Mouse (Mus musculus) limb, embryonic 15.5 days (tissue): ENCODE measurements around the gene Epha6. TPM values are rescaled to one million over a fixed set of nuclear protein-coding genes. Genes with fewer than 3 reads are reported as not detected.

Experiments used
- ATAC-seq: fragments of 200-750 bp; cut with Nextera tagmentation; 2 replicates; pipeline ENCODE4 v1.8.0; 2017; ENCODE audit warnings: low read depth, moderate TSS enrichment; ENCODE audit not compliant: insufficient number of reproducible peaks, low FRiP score, low TSS enrichment
- H3K27ac ChIP-seq: fragments of 300-500 bp; sonication (generic); 2 replicates; pipeline ENCODE4 v1.5.1; 2015; ENCODE audit warnings: moderate library complexity, mild to moderate bottlenecking, inconsistent platforms
- H3K27me3 ChIP-seq: fragments of 300-500 bp; sonication (generic); 2 replicates; pipeline ENCODE4 v1.6.1; 2015; ENCODE audit warnings: inconsistent platforms
- H3K36me3 ChIP-seq: fragments of 300-500 bp; sonication (generic); 2 replicates; pipeline ENCODE4 v1.6.1; 2015; ENCODE audit warnings: inconsistent platforms
- H3K4me1 ChIP-seq: fragments of 300-500 bp; sonication (generic); 2 replicates; pipeline ENCODE4 v1.6.1; 2015; ENCODE audit warnings: inconsistent platforms
- H3K4me2 ChIP-seq: fragments of 300-500 bp; sonication (generic); 2 replicates; pipeline ENCODE4 v1.6.1; 2015; ENCODE audit warnings: mild to moderate bottlenecking, inconsistent platforms
- H3K4me3 ChIP-seq: fragments of 300-500 bp; sonication (generic); 2 replicates; pipeline ENCODE4 v1.5.1; 2015; ENCODE audit warnings: mild to moderate bottlenecking, inconsistent platforms
- H3K9ac ChIP-seq: fragments of 300-500 bp; sonication (generic); 2 replicates; pipeline ENCODE4 v1.6.1; 2015; ENCODE audit warnings: inconsistent platforms
- H3K9me3 ChIP-seq: fragments of 300-500 bp; sonication (generic); 2 replicates; pipeline ENCODE4 v1.6.1; 2016; ENCODE audit warnings: inconsistent platforms
- WGBS: fragments of 180-500 bp; shearing (Covaris S2); methylation state at CpG from one replicate; pipeline ENCODE4 v1.1.7; 2015; 5-methylcytosine and 5-hydroxymethylcytosine counted together
- polyA plus RNA-seq: library from polyadenylated mRNA; unstranded; fragments of >200 nt; fragmentation: Nextera tagmentation; extraction: Ambion mirVana; gene quantifications from 2 replicates; pipeline ENCODE4 v1.2.1, GENCODE M21; 2015

Epha6 gene
- polyA plus RNA-seq, 1 experiment from 2014 or later, result 0.54 TPM

GRCm38 (mm10) chr16:60095333-60095732 is 510.0 kb downstream of the Epha6 start:
- H3K27me3 ChIP-seq, result no peaks in the 10 kb centered on the region
- ATAC-seq, result no peak
- no peaks in the 10 kb centered on the region for H3K9me3 ChIP-seq
- H3K9ac ChIP-seq, result no peak overlapping the region
- WGBS, result 78% methylated on average over 1 of the region's 1 CpGs
- no peak overlapping the region for H3K4me2 ChIP-seq
- H3K36me3 ChIP-seq, result no peaks in the 10 kb centered on the region
- H3K27ac ChIP-seq, result no peak overlapping the region
- no peaks in the 10 kb centered on the region for H3K4me1 ChIP-seq
- no peak overlapping the region for H3K4me3 ChIP-seq

- Histone ChIP-seq H3K27me3 (no peaks in the 10 kb centered on the region), H3K4me3 (no peak overlapping the region), H3K4me2 (no peak overlapping the region), H3K27ac (no peak overlapping the region), H3K4me1 (no peaks in the 10 kb centered on the region), H3K36me3 (no peaks in the 10 kb centered on the region), H3K9ac (no peak overlapping the region), H3K9me3 (no peaks in the 10 kb centered on the region)
- no peak for ATAC-seq
- WGBS, result 87% methylated on average over 3 of the region's 3 CpGs
Measured at GRCm38 (mm10) chr16:60086976-60087375, 518.4 kb downstream of the Epha6 start.

- Histone ChIP-seq H3K27ac (no peak overlapping the region), H3K27me3 (no peaks in the 10 kb centered on the region), H3K4me2 (no peak overlapping the region), H3K9ac (no peak overlapping the region), H3K4me3 (no peak overlapping the region), H3K36me3 (no peaks in the 10 kb centered on the region), H3K9me3 (no peaks in the 10 kb centered on the region), H3K4me1 (no peaks in the 10 kb centered on the region)
- no peak for ATAC-seq
- 72% methylated on average over 10 of the region's 10 CpGs for WGBS
Measured at GRCm38 (mm10) chr16:60070457-60071112, 534.7 kb downstream of the Epha6 start.

GRCm38 (mm10) chr16:60043809-60044208 is 561.5 kb downstream of the Epha6 start:
- WGBS, result 74% methylated on average over 1 of the region's 1 CpGs
- Histone ChIP-seq H3K9ac (no peak overlapping the region), H3K4me1 (no peaks in the 10 kb centered on the region), H3K4me3 (no peak overlapping the region), H3K36me3 (no peaks in the 10 kb centered on the region), H3K27ac (no peak overlapping the region), H3K4me2 (no peak overlapping the region), H3K27me3 (no peaks in the 10 kb centered on the region), H3K9me3 (no peaks in the 10 kb centered on the region)
- ATAC-seq, result no peak

GRCm38 (mm10) chr16:60028381-60028780 is 577.0 kb downstream of the Epha6 start:
- ATAC-seq, result no peak
- H3K27me3 ChIP-seq, result no peaks in the 10 kb centered on the region
- H3K36me3 ChIP-seq, result no peaks in the 10 kb centered on the region
- no peaks in the 10 kb centered on the region for H3K9me3 ChIP-seq
- no peak overlapping the region for H3K27ac ChIP-seq
- WGBS, result 55% methylated on average over 1 of the region's 1 CpGs
- no peak overlapping the region for H3K4me2 ChIP-seq
- H3K4me3 ChIP-seq, result no peak overlapping the region
- H3K4me1 ChIP-seq, result no peaks in the 10 kb centered on the region
- H3K9ac ChIP-seq, result no peak overlapping the region

- WGBS, result 47% methylated on average over 2 of the region's 2 CpGs
- Histone ChIP-seq H3K9me3 (no peaks in the 10 kb centered on the region), H3K36me3 (no peaks in the 10 kb centered on the region), H3K4me2 (no peak overlapping the region), H3K4me3 (no peak overlapping the region), H3K27me3 (no peaks in the 10 kb centered on the region), H3K9ac (no peak overlapping the region), H3K27ac (no peak overlapping the region), H3K4me1 (no peaks in the 10 kb centered on the region)
- no peak for ATAC-seq
Measured at GRCm38 (mm10) chr16:60006857-60007568, 598.3 kb downstream of the Epha6 start.

- Histone ChIP-seq H3K9me3 (no peaks in the 10 kb centered on the region), H3K27me3 (no peaks in the 10 kb centered on the region), H3K4me3 (no peak overlapping the region), H3K4me2 (no peak overlapping the region), H3K36me3 (no peaks in the 10 kb centered on the region), H3K4me1 (no peaks in the 10 kb centered on the region), H3K9ac (no peak overlapping the region), H3K27ac (no peak overlapping the region)
- ATAC-seq, result no peak
- WGBS, result 55% methylated on average over 4 of the region's 4 CpGs
Measured at GRCm38 (mm10) chr16:59969816-59970215, 635.5 kb downstream of the Epha6 start.

GRCm38 (mm10) chr16:59955731-59956130 is 649.6 kb downstream of the Epha6 start:
- H3K4me1 ChIP-seq, result no peaks in the 10 kb centered on the region
- no peaks in the 10 kb centered on the region for H3K27me3 ChIP-seq
- H3K9ac ChIP-seq, result no peak overlapping the region
- no peak overlapping the region for H3K4me3 ChIP-seq
- H3K9me3 ChIP-seq, result no peaks in the 10 kb centered on the region
- H3K4me2 ChIP-seq, result no peak overlapping the region
- WGBS, result 81% methylated on average over 2 of the region's 2 CpGs
- ATAC-seq, result no peak
- no peak overlapping the region for H3K27ac ChIP-seq
- no peaks in the 10 kb centered on the region for H3K36me3 ChIP-seq

- H3K4me1 ChIP-seq, result no peaks in the 10 kb centered on the region
- H3K27ac ChIP-seq, result no peak overlapping the region
- ATAC-seq, result no peak
- no peaks in the 10 kb centered on the region for H3K27me3 ChIP-seq
- no peaks in the 10 kb centered on the region for H3K9me3 ChIP-seq
- H3K9ac ChIP-seq, result no peak overlapping the region
- no peaks in the 10 kb centered on the region for H3K36me3 ChIP-seq
- H3K4me2 ChIP-seq, result no peak overlapping the region
- H3K4me3 ChIP-seq, result no peak overlapping the region
- WGBS, result 73% methylated on average over 4 of the region's 4 CpGs
Measured at GRCm38 (mm10) chr16:59923696-59924095, 681.6 kb downstream of the Epha6 start.

- Histone ChIP-seq H3K9ac (no peak overlapping the region), H3K4me1 (no peaks in the 10 kb centered on the region), H3K4me3 (no peak overlapping the region), H3K9me3 (no peaks in the 10 kb centered on the region), H3K27me3 (no peaks in the 10 kb centered on the region), H3K27ac (no peak overlapping the region), H3K36me3 (no peaks in the 10 kb centered on the region), H3K4me2 (no peak overlapping the region)
- no peak for ATAC-seq
- 93% methylated on average over 13 of the region's 13 CpGs for whole genome bisulfite sequencing
Measured at GRCm38 (mm10) chr16:59880073-59880472, 725.3 kb downstream of the Epha6 start.

GRCm38 (mm10) chr16:59871792-59872191 is 733.5 kb downstream of the Epha6 start:
- WGBS, result 92% methylated on average over 3 of the region's 3 CpGs
- Histone ChIP-seq H3K4me3 (no peak overlapping the region), H3K9ac (no peak overlapping the region), H3K36me3 (no peaks in the 10 kb centered on the region), H3K4me1 (no peaks in the 10 kb centered on the region), H3K4me2 (no peak overlapping the region), H3K9me3 (no peaks in the 10 kb centered on the region), H3K27ac (no peak overlapping the region), H3K27me3 (no peaks in the 10 kb centered on the region)
- no peak for ATAC-seq

- 80% methylated on average over 7 of the region's 7 CpGs for WGBS
- Histone ChIP-seq H3K27me3 (no peaks in the 10 kb centered on the region), H3K9me3 (no peaks in the 10 kb centered on the region), H3K4me1 (no peaks in the 10 kb centered on the region), H3K36me3 (no peaks in the 10 kb centered on the region), H3K27ac (no peak overlapping the region), H3K4me3 (no peak overlapping the region), H3K4me2 (no peak overlapping the region), H3K9ac (no peak overlapping the region)
- ATAC-seq, result no peak
Measured at GRCm38 (mm10) chr16:59854160-59854717, 751.1 kb downstream of the Epha6 start.
